Mouse (Mus musculus): ENCODE results near the gene Dync1i1.

Gene Dync1i1

DNA sequence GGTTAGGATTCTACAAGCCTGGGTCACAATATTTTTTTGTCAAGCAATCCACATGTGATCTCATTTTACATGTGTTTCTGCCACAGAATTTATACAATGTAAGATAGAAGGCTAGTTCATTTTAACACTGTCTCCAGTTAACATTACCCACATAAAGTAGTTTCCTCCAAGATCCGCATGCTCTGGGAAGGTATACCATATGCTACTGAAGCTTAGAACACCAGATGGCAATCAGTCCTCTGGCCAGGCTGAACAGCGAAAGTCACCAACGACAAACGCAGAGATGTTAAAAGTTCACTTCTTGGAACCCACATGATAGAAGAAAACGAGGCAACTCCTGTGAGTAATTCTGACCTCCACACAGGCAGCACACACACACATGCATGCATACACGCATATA lies 265.8 kb downstream of the Dync1i1 start:
- DNase-seq = no peak

DNA sequence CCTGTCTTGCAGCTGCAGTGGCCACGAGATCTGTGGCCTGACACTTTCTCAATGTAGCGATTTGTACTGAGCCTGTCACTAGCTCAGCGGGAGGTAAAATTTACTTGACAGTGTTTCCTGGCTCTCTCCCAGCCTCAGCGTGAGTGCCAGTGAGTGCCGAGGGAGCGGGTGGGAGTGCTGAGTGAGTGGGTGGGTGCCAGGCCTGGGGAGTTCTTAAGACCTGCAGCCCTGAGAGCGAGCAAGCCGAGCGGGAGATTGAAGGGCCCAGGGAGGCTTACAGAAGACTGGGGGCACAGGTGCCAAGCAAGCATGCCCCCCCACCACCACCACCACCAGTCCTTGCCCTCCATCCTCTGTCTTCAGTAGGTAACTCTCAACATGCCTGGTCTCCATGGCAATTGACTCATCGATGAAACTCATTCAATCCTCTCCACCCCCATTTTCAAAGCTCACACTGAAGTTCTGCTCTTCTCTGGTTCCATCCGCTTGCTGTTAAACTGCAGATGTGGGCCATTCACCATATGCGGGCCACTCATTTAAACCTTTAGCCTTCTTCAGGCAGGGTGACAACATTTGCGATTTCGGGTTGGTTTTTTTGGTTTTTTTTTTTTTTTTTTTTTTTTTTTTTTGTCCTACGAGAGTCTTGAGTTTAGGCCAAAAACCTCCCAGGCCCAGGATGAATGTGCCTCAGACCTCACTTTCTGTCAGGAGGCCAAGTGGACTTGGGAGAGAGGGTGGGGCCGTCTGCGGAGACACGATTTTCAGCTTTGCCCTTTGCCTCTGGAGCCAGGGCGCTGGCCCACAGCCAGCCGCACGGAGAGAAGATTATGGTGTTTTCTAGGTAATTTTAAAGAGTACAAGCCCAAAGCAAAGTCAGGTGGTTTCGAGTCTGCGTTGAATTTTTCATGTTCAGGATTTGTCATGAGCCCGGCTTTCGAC lies 266.6 kb downstream of the Dync1i1 start:
- no peak for DNase-seq

DNA sequence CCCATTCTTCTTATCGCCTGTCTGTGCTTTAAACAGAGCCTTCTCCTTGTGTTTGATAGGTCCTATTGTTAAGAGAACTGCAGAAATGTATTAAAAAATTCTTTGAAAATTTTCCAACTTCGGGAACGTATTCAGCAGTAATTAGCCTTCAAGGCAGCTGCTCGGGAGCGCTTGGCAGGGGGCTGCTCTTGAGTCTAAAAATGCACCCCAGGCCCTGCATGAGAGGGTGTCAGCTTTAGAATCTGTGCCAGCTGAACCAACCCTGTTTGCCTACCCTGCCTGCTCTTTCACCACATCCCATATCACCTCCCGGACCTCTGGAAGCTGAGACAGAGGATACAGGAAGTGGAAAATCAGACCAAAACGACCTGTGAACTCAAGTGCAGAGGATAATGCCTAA lies 267.6 kb downstream of the Dync1i1 start:
- DNase-seq = no peak

DNA sequence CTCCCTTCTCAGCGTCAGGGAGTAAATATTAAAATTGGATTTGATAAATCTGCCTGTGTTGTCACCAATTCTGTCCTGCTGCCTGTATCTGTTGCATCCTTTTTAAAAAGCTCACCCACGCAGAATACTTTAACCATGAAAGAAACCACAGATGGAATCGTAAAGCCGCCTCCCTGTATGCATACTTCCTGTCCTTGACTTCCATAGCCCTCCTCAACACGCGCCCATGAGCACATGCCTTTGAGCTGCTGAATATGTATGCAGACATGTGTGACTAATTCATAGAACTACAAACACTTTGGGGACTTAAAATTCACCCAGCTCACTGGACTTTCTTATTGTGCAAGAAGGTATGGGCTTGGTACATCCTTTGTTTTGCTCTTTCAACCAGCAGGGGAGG lies 272.1 kb downstream of the Dync1i1 start:
- DNase-seq = no peak

DNA sequence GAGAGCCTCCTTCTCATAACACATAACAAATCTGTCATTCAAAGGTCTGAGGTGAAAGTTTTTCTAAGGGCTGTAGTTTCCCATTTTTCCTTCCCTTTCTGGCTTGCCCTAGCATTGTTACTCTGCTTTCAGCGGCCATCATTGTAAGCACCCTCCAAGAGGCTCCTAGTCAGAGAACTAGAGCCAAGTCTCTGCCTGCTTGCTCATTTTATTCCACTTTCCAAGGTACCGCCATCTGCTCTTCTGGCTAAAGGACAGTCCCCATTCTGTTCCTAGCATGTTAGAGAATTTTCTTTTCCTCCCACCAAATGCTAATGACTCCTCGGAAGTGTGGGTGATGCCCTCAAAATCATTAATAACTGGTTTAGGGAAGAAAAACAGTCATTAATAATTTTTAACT lies 276.6 kb downstream of the Dync1i1 start:
- DNase-seq = no peak

DNA sequence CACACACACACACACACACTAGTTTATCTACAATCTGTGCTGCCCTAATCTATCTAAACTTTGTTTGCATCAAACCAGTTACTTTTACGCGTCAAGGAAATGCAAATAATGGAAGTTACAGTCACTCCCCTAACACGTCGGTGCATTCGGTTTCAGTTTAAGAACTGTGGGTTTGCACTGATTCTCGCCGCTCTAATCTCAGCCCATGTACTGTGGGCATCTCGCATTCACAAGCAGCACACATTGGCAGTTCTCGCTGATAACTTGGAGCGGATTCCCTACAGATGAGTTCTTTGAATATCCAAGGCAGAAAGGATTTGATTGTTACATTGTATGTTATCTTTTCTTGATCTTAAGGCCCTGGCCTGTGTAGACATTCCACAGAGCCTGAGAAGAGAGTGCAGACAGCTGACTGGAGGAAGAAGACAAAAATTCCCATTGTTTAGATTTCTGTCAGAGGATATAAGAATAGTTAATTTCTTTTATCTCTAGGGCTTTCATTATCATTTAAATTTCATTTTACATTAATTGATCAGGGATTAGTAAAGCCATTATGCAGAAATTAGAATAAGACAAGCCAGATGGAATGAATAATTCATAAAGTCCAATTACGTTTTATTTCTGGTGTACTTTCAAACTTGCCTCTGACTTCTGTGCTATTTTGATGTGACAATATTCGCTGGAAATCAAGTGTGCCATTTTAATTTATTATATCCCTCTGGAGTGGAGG lies 279.5 kb downstream of the Dync1i1 start:
- DNase-seq = no peak

DNA sequence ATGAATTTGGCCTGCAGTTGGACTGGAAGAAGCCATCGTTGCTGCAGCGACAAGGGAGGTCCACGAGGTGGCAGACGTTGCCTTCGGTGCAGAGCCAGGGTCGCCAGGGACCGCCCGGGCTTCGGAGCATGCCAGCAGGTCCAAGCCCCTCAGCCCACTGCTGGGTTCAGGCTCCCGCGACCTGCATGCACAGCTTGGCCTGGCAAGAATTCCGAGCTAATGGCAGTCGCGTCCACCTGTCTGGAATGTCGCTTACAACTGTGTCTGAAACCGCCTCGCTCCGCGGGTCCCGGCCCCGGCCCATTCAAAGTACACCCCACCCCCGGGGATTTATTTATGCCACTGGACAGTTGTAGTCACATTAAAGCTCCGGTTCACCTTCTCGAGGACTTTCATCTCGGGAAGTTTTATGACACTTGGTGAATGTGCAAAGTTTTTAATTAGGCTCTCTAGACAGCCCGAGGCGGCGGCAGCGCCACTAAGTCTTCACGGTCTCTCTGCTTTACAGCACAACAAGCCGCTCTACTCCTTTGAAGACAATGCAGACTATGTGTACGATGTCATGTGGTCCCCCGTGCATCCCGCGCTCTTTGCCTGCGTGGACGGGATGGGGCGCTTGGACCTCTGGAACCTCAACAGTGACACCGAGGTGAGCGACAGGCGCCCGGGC lies 280.5 kb downstream of the Dync1i1 start:
- DNase-seq = peak; percentile 92

DNA sequence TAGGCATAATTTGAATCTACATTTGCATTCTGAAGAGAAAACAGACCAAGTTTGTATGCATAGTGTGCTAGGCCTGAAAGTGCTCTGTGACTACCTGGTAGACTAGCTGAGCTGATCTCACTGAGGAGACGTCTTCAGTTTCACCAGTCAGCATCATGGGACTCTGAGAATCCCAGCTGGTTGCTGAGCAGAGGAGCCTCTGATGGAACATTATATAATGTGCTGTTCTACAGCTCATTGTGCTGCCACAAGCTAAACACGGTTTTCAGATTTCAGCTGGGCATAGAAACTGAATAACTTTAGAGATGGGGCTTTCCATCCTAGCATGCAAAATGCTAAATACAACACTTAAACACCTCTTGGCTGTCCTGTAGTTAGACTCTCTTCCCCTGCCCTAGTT lies 285.9 kb downstream of the Dync1i1 start:
- no peak for DNase-seq

DNA sequence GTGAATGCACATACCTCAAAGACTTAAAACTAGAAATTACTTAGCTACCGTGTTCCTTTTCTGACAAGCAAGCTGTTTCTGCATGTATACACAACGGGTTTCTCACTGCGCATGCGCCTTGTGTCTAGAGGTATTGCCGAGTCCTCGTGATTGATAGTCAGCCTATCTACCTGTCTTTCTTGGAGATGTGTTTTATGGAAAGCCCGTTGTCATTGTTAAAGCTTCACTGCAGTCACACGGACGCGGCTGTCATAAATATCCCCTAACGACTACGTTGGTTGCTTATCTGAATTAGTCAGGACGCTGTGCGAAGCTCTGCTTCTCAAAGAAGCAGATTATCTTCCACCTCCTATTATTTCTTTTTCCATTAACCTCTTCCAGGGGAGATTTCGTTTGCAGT lies 290.2 kb downstream of the Dync1i1 start:
- DNase-seq = no peak

DNA sequence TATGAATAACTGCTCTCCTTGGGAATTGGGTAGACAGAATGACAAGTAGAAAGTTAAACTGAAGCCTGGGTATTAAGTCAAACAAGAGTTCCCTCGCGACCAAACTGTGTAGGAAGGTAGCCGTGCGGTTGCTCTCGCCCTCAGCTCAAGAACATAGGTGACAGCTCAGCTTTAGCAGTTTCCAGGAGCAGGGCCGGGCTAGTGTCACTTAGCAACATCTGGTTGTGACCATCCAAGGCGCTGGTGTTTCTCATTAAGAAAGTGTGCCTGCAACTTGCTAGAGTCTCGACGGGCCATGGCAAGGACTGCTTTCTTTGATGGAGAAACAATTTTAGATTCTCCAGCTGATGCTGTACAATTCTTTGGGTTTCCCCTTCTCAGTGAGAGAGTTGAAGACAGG lies 291.5 kb downstream of the Dync1i1 start:
- peak; percentile 63 for DNase-seq

DNA sequence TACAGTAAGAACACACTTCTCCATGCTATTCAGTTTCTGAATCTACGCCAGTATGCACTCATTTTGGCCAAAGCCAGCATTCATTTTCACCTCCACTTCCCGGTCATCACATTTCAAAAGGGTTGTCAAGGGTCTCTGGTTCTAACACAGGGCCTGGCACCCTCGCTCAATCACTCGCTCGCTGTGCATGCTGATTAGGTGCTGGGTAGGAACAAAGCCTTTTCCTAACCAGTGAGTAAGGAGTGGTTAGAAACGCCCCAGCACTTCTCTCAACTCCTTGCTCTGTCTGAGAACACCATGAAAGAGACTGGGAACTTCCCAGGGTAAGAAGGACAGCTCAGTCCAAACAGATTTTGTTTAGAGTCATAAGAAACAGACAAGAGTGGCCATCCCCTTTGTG lies 298.5 kb downstream of the Dync1i1 start:
- DNase-seq = no peak

DNA sequence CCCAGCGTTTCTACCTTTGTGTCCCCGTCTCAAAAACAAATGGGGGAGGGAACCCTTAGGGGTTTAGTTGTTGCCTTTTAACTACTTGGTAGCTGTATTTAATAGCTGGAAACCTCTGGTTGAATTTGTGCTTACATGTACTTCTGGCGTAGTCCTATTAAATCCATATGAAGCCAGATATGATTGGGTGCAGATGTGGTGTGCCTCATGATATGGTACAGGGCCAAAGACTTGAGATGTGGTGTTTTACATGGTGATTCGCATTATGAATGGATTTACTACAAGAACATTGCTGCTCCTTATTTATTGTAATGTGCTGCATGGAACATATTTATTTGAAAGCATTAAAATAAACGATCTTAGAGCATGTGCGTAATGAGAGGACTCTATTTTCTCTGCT lies 302.2 kb downstream of the Dync1i1 start:
- no peak for DNase-seq

DNA sequence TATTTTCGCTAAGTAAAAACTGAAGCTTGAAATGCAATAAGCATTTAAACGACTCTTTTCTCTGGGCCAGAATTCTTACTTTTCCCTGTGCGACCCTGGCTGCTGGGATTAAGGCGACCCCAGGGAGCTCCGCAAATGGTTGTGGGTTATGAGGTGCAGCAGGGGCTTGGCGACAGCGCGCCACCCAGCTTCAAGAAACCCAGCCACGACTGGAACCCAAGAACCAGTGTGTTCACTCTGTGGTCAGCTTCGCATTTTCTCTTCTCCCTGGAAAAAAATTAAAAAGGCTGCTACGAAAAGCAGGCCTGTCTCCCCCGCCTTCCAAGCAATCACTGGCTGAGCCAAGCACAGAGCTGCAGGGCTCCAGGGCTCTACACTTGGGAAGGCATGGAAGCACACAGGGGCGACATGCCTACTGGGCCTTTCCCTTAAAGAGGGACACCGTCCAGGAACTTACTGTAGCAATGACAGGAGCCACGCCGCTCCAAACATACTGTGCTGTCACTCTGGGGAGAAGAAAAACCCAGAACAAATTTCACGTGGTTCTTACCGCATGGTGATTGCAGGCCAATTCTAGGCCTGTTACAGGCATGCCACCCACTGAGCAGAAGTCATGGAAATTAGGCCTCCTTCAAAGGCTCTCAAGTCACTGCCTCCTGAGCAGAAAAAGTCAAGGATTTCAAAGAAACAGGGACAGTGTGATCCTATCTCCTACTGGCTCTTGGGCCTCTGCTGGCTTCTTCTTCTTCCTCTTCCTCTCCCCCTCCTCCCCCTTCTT lies 313.5 kb downstream of the Dync1i1 start:
- peak; percentile 26 for DNase-seq

DNA sequence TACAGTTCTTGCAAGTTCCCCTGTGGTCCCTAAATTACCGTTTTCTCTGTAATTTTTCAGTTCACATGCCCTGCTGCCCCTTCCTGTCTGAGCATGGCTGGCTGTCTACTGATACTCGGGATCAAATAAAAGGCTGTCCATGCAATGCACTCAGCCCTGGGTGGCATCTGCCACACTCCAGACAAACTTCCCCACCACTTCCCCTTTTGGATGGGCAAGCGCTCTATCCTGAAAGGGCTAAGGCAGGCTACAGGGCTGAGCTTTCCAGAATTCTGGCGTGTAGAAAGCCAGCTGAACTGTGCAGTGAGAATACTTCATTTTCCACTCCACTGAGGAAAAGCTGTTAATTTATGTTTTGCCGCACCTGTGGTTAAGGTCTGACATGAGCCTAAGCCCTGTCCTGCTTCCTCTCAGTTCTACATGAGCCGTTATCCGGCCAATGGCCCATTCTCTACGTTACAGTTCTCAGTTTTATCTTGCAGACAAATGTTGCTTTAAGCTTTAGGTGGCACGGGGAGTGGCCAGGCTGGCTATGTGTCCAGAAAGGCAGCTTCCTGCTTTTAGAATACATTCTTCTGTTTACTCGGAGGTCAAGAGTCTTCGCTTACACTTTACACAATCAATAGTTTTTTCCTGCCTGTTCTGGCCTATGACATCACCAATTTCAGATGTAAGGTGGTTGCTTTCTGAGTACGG lies 321.4 kb downstream of the Dync1i1 start:
- no peak for DNase-seq

DNA sequence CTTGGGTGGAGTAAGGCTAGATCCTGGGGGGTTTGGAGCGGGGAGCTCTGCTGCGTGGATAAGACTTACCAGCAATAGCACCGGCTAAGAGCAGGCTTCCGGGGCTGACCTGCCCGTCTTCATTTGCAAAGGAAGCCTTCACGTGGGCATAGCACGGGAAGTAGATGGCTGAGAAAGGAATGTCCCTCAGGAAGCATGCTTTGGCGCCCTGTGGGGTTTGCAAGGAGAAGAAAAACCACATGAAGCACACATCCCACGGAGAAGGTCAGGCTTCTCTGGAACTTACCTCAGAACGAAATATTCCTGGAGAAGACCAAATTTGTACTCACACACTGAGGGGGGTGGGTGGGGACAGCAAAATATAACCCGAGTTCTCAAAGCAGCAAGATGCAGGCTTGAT lies 327.3 kb downstream of the Dync1i1 start:
- DNase-seq = no peak

DNA sequence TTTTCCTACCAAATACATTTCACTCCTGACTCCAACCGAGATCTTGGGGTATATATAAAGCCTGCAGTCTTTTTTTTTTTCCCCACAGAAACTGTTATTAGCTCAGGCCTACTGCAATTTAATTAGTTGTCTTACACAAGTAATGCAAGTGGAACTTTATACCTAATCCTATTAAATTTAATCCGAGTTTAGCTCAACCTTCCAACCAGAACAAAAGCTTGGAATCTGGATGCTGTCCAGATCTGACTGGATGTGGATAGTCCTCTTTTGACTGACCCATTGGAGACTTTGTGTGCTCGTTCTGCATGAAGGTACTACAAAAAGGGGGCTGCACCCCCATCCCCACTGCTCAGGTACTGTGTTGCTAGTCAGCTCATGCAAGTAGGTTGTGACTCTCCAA lies 328.5 kb downstream of the Dync1i1 start:
- DNase-seq = no peak

DNA sequence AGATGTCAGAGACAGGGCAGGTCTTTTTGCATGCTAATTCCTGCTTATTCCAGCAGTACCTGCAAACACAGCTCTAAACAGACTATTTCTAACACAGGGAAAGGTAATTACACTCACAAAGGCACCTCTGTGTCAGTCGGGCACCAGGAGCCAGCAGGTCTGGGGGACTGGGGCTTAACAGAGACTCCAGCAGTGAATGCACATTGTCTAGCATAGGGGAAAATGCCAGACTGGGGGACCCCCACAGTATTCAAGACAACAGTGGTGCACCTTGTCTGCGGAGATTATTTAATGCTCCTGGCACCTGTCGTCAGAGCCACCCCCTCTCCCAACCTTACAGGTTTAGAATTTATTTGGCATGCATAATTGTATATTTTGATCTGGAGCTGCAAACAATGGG lies 333.1 kb downstream of the Dync1i1 start:
- DNase-seq = no peak

DNA sequence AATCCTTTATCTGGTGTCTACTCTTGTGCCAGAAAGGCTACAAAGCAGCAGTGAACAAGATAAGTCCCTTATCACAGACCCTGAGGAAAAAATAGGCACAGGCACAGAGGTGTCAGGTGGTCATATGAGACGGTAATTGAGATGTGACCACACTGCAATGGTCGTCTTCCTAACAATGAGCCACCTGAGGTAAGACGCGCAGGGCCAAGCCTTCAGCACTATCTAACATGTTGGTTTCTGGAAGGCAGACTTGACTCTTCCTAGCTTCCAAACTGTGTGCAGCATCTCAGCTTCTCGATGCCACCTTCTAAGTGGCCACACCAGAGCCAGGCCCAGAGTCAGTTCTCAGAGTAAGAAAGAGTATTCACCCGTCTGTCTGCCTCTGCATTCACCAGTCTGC lies 341.8 kb downstream of the Dync1i1 start:
- DNase-seq = no peak

DNA sequence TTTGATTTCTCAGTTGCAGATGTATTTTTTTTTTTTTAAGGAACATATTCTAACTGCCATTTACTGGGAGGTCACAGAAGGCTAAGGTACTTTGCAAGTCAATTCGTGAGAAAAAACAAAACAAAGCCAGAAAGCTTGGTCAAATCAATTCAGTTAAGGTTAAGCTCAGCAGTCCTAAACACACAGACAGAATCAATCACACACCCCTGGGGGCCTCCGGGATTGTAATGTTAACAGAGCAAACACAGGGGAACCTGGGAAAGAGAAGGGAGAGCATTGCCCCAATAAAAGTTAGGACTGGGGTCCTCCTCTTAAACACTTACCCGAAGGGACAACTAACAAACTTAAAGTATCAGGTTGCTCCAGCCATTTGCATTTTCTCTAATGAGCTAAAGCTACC lies 344.6 kb downstream of the Dync1i1 start:
- DNase-seq = no peak

DNA sequence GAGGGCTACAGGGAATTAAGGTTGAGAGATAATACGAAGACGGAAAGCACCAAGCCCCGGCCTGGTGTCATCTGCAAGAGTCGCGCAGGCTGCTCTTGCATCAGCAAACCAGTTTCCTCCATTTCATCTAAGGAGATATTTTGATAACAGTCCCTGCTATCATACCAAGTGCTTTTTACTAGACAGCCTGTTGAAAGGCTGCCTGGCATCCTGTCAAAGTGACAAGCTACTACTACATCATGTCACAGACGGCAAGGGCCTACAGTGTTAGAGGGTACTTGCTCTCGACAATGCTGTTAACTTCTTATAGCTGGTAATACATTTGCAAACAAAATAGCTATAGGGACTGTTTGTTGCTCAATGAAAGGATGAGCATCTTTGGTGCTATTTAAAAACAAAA lies 345.6 kb downstream of the Dync1i1 start:
- no peak for DNase-seq

DNA sequence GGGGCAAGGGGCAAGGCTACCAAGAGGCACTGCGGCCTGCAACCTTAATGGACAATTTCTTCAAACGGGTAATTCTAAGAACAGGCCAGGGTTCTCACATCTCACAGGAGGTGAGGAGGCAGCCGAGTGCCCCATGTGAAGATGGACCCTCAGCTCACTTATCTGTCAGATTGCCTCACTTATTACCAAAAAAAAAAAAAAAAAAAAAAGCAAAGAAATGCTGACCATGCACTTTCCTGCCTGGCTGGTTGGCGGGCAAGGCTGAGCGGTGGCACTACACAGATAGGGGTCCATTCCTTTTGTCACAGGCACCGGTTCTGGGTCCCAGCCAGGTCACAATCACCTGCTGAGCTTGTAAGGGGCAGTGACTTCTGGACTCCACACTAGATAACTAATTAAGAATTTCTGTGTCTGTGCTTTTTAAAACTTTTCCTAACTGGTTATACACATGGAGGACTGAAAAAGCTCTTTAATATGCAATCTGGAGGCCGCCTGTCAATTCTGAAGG lies 350.6 kb downstream of the Dync1i1 start:
- DNase-seq = no peak

DNA sequence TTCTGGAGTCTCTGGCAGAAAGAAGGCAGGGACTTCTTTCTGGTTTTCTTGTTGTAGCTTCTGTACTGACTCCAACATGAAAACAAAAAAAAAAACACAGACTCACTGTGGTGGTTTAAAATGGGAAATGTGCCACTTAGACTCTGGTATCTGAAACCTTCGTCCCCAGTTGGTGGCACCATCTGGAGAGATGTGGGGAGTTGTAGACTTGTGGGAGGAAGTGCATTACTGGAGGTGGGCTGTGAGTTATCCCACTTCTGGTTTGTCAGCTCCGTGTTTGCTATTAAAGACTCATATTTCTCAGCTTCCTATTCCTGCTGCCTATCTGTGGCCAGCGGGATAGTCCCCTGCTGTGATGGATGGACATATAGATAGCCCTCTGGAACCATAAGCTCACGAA lies 351.8 kb downstream of the Dync1i1 start:
- DNase-seq = no peak
